Mouse (Mus musculus) frontal cortex, postnatal 36 days (tissue): ENCODE measurements at regions not wholly inside any gene's neighbourhood (a gene's known extent, or its start where the extent isn't known, plus 50 kb on each side); places are given as distances from the start of the nearest gene placed in this dataset.
"Not testable (repeated sequence)": the region's sequence is repeated elsewhere in the genome, so short reads cannot be mapped to it uniquely, and the experiment has no call there.

Experiments
- DNase-seq, 2 experiments: peaks; one replicate each; pipeline ENCODE4 v3.0.0; 2022; ENCODE audit warnings: low spot score in 2 of 2

DNA sequence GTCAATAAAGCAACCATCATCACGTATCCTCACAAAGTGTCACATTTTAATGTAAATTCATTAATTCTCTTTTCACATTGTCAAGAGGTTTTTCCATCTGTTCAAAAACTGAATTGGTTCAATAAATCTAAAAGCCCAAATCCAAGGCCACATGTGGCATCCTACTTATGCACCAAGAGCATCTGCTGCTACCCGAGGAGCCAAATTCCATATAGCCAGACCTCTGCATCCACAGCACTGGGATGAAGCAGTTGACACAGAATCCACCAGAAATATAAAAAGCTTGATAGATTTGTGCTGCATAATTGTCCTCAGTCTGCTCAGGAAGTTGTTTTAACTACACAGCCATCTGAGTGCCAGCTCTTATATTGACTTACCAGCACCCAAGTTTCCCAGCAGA, 164.4 kb upstream of the Tram1l1 start:
- DNase-seq: no peak

DNA sequence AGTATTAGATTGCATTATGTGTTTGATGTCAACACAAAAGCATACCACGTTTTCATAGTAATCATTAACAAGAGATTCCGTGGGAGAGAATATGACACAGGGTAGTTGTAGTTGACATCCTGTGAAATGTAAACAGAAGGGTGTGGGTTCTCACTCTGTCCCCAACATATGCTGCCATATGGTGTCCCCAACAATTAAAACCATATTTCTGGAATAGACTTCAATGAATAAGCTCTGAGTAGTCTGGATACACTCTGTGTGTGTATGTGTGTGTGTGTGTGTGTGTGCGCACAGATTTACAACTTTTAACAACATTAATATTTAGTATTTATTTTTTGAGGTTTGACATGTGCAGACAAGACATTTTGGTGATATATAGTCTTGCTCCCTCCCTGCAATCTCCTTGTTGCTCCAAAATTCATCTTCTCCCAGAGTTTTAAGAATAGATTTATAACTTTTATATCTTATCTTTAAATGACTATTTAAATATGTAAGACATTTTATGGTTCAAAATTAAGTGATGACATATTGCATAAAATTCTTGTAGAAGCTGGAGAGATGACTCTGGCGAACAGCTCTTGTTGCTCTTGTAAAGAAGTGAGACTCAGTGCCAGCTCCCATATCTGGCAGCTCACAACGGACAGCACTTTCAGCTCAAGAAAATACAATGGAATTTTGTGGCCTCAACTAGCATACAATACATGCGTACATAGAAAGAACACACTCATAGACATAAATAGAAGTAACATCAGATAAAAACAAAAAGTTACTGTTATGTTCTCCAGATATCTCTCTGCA, 162.6 kb upstream of the Tram1l1 start:
- no peak for DNase-seq

DNA sequence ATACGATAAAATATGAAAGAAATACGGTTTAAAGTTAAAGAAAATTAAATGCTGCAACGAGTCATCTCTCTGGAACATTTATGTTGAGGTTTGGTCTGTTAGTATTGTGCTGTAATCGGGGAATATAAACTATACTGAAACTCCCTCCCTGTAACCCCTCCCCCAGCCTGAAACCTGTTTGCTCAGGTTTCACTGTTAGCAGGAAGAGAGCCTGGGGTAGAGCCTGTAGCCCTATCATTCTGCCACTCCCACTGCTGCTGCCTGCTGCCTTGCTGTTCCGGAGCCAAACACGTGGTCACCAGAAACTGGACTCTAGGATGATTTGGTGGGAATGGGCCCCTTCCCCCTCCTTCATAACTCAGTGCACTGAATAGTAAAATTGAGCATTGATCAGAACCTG, 127.3 kb upstream of the Tram1l1 start:
- DNase-seq: not testable (repeated sequence)

DNA sequence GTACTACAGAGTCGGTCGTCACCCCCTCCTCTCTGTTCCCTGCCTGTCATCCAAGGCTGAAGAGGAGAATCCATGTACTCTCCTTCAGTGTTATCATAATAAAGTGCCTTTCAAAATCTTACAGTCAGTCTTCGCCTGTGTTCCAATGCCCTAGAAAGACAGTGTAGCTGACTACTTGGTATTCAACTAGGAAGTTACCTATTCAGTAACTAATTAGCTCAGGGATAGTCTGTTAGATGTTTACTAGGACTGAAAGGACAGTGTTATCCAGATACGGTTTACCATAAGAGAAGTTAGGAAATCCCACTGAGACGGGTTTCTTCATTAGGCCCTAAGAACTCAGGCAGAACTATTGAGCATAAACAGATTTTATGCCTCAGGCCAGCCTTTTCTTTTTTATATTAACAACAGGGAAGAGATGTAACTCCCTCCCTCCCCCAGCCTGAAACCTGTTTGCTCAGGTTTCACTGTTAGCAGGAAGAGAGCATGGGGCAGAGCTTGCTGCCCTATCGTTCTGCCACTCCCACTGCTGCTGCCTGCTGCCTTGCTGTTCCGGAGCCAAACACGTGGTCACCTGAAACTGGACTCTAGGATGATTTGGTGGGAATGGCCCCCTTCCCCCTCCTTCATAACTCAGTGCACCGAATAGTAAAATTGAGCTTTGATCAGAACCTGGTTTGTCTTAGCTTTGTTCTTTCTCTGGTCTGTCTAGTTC, 120.3 kb upstream of the Tram1l1 start:
- not testable (repeated sequence) for DNase-seq

DNA sequence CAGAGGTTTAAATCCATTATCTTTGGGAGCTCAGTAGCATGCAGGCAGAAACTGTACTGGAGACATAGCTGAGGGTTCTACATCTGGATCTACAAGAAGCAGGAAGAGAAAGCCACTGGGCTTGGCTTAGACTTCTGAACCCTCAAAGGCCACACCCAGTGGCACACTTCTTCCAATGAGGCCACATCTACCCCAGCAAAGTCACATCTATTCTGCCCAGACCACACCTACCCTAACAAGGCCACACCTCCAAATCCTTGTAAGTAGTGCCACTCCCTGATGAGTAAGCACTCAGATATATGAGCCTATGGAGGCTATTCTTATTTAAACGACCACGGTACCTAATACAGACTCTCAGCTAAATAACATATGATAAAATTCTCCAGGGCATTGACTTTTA, 103.5 kb upstream of the Tram1l1 start:
- no peak for DNase-seq

DNA sequence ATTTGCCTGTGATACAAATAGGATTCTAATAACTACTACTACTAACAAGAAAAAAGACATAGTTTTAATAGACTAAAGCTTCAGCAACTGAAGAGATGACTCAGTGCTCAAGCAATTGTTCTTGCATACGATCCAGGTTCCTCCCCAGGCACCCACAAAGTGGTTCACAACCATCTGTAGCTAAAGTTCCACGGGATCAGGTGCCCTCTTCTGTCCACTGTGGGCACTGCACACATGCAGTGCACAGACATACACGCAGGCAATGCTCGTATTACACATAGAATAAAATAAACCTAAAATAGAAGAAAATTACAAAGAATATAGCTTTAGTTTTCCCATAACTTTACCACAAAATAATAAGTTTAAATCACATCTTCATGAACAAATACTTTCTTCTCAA, 94.7 kb upstream of the Tram1l1 start:
- DNase-seq: no peak

DNA sequence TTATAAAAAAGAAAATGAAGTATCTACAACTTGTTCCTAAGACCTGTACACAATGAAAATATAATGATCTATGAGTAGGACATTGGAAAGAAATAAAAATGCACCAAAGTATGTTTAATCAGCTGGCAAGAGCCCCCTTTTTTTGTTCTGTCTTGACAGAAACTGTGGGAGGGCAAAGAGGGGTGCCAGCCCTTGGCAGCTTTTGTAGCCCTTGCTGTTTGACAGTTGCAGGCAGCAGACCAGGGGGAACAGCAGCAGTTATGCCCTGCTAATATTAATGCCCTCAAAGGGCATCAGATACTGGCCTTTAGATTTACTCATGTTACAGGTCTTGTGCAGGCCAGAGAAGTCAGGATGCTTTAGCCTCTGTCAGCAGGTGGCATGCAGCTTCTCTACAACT, 93.0 kb upstream of the Tram1l1 start:
- no peak for DNase-seq

DNA sequence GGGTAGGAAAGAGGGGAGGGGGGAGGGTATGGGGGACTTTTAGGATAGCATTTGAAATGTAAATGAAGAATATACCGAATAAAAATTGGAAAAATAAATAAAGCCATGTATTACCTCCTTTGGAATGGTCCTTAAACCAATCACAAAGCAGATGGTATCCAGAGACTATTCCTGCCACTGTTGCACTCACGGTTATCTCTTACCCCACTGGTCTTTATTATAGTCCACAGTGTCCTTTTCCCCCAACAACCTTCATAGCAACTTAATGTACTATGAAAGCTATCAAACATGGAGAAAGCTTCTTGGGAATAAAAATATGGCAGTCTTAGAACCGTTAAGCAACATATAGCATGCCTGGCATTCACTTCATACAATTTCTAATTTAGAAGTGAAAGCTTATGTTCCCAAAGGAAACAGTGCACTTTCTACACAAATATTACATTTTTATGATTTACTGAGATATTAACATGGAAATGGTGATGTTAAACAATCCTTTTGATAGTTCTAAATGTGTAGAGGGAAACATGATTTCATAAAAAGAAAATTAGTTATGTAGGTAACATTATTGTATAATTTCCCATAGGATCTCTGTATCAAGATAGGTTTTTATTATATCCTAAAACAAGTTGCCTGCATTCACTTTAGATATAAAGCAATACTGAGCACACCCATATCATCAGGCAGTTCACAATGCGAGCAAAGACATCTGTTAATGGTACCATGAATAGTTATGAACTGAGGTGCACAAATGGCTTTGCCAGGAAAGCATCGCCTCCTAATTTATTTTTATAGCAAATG, 79.5 kb upstream of the Tram1l1 start:
- DNase-seq: no peak

DNA sequence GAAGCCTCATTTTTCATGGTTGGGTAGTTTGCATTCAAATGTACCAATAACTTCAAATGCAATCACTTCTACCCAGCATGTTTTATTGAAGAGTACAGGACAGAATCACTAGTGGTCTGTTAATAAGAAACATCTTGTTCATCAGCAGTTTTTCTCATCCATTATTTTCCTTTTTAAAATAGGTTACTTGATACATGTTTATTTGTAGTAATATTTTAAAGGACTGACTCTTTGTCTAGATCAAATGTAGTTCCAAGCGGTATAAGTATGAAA, 79.0 kb upstream of the Tram1l1 start:
- no peak for DNase-seq

DNA sequence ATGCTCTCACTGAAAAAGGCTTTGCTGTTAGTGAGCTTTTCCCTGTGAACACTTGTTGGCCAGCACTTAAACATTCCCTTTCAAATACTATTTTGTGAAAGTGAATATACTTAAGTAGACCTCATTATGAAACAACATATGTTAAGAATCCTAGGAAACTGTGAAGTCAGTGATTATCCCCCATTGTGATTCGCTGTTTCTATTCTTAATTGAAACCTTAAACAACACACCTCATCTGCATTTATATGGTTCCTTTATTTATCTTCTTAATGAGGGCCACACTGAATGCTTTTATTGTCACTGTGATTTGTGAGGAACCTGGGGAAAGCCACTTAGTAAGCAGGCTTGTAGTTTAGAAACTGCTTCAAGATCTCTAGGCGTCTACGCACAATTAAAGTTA, 58.5 kb upstream of the Tram1l1 start:
- no peak for DNase-seq

DNA sequence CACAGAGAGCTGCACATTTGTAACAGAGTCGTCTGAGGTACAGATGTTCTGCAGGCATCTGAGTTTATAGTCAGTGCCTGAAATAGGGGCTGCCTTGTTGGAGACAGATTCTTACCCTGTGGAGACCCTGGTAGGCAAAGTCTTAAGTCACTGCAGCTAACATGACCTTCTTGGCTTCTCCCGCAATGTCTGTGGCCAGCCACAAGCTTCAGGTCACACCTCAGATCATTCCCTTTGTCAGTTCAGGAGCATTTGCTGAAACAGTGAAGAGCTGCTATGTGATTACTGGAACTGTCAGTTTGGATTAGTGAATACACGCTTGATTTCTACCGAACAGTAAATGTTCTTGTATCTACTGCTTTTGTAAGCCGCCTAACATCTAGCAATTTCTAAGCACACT, 53.8 kb upstream of the Tram1l1 start:
- DNase-seq: no peak

DNA sequence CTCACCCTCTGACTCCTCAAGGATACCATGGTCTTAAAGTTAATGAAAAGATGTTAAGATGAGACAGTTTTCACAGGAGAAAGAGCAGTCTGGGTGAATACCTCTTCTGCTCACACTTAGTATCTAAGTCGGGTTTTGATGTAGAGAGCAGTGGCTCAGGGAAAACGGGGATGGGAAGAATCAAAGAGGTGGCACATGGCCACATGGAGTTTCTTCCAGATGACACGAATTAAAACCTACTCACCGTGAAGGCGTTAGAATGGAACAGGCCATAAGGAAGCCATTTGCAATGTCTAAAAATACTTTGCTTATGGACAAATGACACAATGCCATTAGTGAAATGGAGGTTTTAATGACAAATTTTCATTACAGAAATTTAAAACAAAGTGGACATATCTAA, 50.1 kb upstream of the Tram1l1 start:
- no peak for DNase-seq
